In genomic region chr4:48924576-48925459, GRCm38 (mm10) we compare ENCODE assay signal across 9 mouse cellular contexts.
DNase-seq lines count a peak whose midpoint lies in the region; ATAC-seq lines count a peak whose summit lies in the region.
"Had no signal": no experiment of that assay in that cellular context is flagged by ENCODE, and none has a peak within 500 bp of the region (broad histone marks: within the 10 kb centered on the region; RNA-seq: fewer than 3 reads in every experiment).

No protein-coding gene starts in this region.

- no peak overlapping the region for H3K27ac ChIP-seq in embryonic facial prominence, embryonic 11.5 days (replicated peaks; ENCODE audit: low read depth, low read length)
- no peak overlapping the region for H3K27ac ChIP-seq in embryonic facial prominence, embryonic 10.5 days (replicated peaks)
- H3K27ac ChIP-seq in hindbrain, embryonic 16.5 days (ENCODE audit: low read depth, low read length) = no peak overlapping the region
- H3K27ac ChIP-seq in midbrain, embryonic 11.5 days (ENCODE audit: low read depth, low read length) = no peak overlapping the region
- H3K27ac ChIP-seq: heart, embryonic 15.5 days had no signal

- H3K9me3 ChIP-seq in embryonic facial prominence, embryonic 11.5 days (replicated peaks; ENCODE audit: control insufficient read depth, low read length) = no peaks in the 10 kb centered on the region
- H3K9me3 ChIP-seq in embryonic facial prominence, embryonic 10.5 days = no peaks in the 10 kb centered on the region
- H3K9me3 ChIP-seq in hindbrain, embryonic 16.5 days (ENCODE audit: control insufficient read depth, low read length) = no peaks in the 10 kb centered on the region
- H3K9me3 ChIP-seq in midbrain, embryonic 11.5 days (ENCODE audit: control insufficient read depth, low read length) = no peaks in the 10 kb centered on the region
- H3K9me3 ChIP-seq: heart, embryonic 15.5 days had no signal

- no peaks in the 10 kb centered on the region for H3K4me1 ChIP-seq in embryonic facial prominence, embryonic 11.5 days (ENCODE audit: control insufficient read depth, insufficient read depth, low read length)
- no peaks in the 10 kb centered on the region for H3K4me1 ChIP-seq in embryonic facial prominence, embryonic 10.5 days
- no peaks in the 10 kb centered on the region for H3K4me1 ChIP-seq in hindbrain, embryonic 16.5 days (ENCODE audit: control insufficient read depth, insufficient read depth, low read depth, low read length)
- H3K4me1 ChIP-seq in midbrain, embryonic 11.5 days (ENCODE audit: control insufficient read depth, insufficient read depth, low read length) = no peaks in the 10 kb centered on the region
- H3K4me1 ChIP-seq: heart, embryonic 15.5 days had no signal

- no peak overlapping the region for H3K9ac ChIP-seq in embryonic facial prominence, embryonic 11.5 days (replicated peaks; ENCODE audit: low read length)
- no peak overlapping the region for H3K9ac ChIP-seq in hindbrain, embryonic 16.5 days (ENCODE audit: low read depth, low read length)
- H3K9ac ChIP-seq in midbrain, embryonic 11.5 days (ENCODE audit: low read length) = no peak overlapping the region
- H3K9ac ChIP-seq: heart, embryonic 15.5 days had no signal

- ATAC-seq in embryonic facial prominence, embryonic 11.5 days (replicated peaks; ENCODE audit: insufficient number of reproducible peaks, low FRiP score, low TSS enrichment, low read depth) = peak; percentile 73
- ATAC-seq in hindbrain, embryonic 16.5 days = peak; percentile 94
- ATAC-seq in midbrain, embryonic 11.5 days (ENCODE audit: low FRiP score) = peak; percentile 94
- no peak for ATAC-seq in megakaryocyte, adult 5-6 weeks (ENCODE audit: poor library complexity, severe bottlenecking)

- no peaks in the 10 kb centered on the region for H3K36me3 ChIP-seq in embryonic facial prominence, embryonic 11.5 days (replicated peaks; ENCODE audit: control insufficient read depth, insufficient read depth, low read depth, low read length)
- no peaks in the 10 kb centered on the region for H3K36me3 ChIP-seq in embryonic facial prominence, embryonic 10.5 days (replicated peaks)
- no peaks in the 10 kb centered on the region for H3K36me3 ChIP-seq in hindbrain, embryonic 16.5 days (ENCODE audit: control insufficient read depth, insufficient read depth, low read length)
- no peaks in the 10 kb centered on the region for H3K36me3 ChIP-seq in midbrain, embryonic 11.5 days (ENCODE audit: control insufficient read depth, insufficient read depth, low read length)
- H3K36me3 ChIP-seq: heart, embryonic 15.5 days had no signal

- no peaks in the 10 kb centered on the region for H3K27me3 ChIP-seq in embryonic facial prominence, embryonic 11.5 days (ENCODE audit: control insufficient read depth, insufficient read depth, low read length)
- no peaks in the 10 kb centered on the region for H3K27me3 ChIP-seq in embryonic facial prominence, embryonic 10.5 days (replicated peaks; ENCODE audit: low read depth, poor library complexity, severe bottlenecking)
- H3K27me3 ChIP-seq in hindbrain, embryonic 16.5 days (replicated peaks; ENCODE audit: control insufficient read depth, insufficient read depth, low read length) = no peaks in the 10 kb centered on the region
- peaks cover 12% of the 10 kb centered on the region; the same call in 1 of the 2 replicates for H3K27me3 ChIP-seq in midbrain, embryonic 11.5 days (ENCODE audit: control insufficient read depth, insufficient read depth, low read length)
- H3K27me3 ChIP-seq: heart, embryonic 15.5 days had no signal

- 75% methylated on average over 4 of the region's 4 CpGs for WGBS in embryonic facial prominence, embryonic 11.5 days
- 77% methylated on average over 4 of the region's 4 CpGs for WGBS in embryonic facial prominence, embryonic 10.5 days
- WGBS in hindbrain, embryonic 16.5 days = 51% methylated on average over 4 of the region's 4 CpGs
- WGBS in midbrain, embryonic 11.5 days = 53% methylated on average over 4 of the region's 4 CpGs

- DNase-seq in embryonic facial prominence, embryonic 11.5 days (ENCODE audit: low spot score) = peak; percentile 36
- DNase-seq in embryonic facial prominence, embryonic 10.5 days (ENCODE audit: low spot score) = no peak
- peak; percentile 91 for DNase-seq in midbrain, embryonic 11.5 days (ENCODE audit: low spot score, missing footprints)
- peak; percentile 48 for DNase-seq in right cerebral cortex, postnatal 4 days
- no peak for DNase-seq in Muller cell, postnatal 12 days (ENCODE audit: inconsistent ontology term)
- no peak for DNase-seq in adrenal gland, adult 18-20 months (ENCODE audit: low spot score in 2 of 2)

- no peak overlapping the region for H3K4me3 ChIP-seq in embryonic facial prominence, embryonic 11.5 days (ENCODE audit: low read depth, low read length)
- H3K4me3 ChIP-seq in embryonic facial prominence, embryonic 10.5 days = no peak overlapping the region
- no peak overlapping the region for H3K4me3 ChIP-seq in hindbrain, embryonic 16.5 days (ENCODE audit: low read length)
- no peak overlapping the region for H3K4me3 ChIP-seq in midbrain, embryonic 11.5 days (ENCODE audit: low read depth, low read length)
- H3K4me3 ChIP-seq: heart, embryonic 15.5 days had no signal

- H3K4me2 ChIP-seq in embryonic facial prominence, embryonic 11.5 days (ENCODE audit: low read depth, low read length) = no peak overlapping the region
- no peak overlapping the region for H3K4me2 ChIP-seq in hindbrain, embryonic 16.5 days (ENCODE audit: low read length)
- H3K4me2 ChIP-seq in midbrain, embryonic 11.5 days = no peak overlapping the region
- H3K4me2 ChIP-seq: heart, embryonic 15.5 days had no signal

Comparison
In these comparisons a context has a peak if more than half of its experiments do, and no peak if none do; other contexts are left out.
1. DNase-seq: peak in embryonic facial prominence, embryonic 11.5 days (single experiment), midbrain, embryonic 11.5 days (single experiment) and right cerebral cortex, postnatal 4 days (single experiment); none in embryonic facial prominence, embryonic 10.5 days (single experiment), Muller cell, postnatal 12 days (single experiment) and adrenal gland, adult 18-20 months (0 of 2).